Mouse (Mus musculus): ENCODE data around the gene Fnbp4. TPM values are rescaled to one million over a fixed set of nuclear protein-coding genes. Genes with fewer than 3 reads are reported as not detected.
A peak's percentile ranks its signal among the peaks of the same experiment; 100 is the strongest.
"Not testable (repeated sequence)": the region's sequence is repeated elsewhere in the genome, so short reads cannot be mapped to it uniquely, and the experiment has no call there.

Gene Fnbp4
- total and polyA plus RNA-seq, 2 experiments from 2014 or later = 51.3 to 67.7 TPM

GRCm38 (mm10) chr2:90815266-90815665, 70.1 kb downstream of the Fnbp4 start:
- WGBS = 84% methylated on average over 2 of the region's 2 CpGs
- no peak overlapping the region for H3K4me3 ChIP-seq (ENCODE audit: low read length)
- H3K4me2 ChIP-seq (ENCODE audit: low read depth, low read length) = no peak overlapping the region
- TF ChIP-seq CTCF (IDR thresholded peaks at IDR 0.05; ENCODE audit: low read depth) = no peak
- no peak overlapping the region for H3K27ac ChIP-seq
- H3K27me3 ChIP-seq (ENCODE audit: insufficient read depth, low read length) = no peaks in the 10 kb centered on the region
- no peaks in the 10 kb centered on the region for H3K9me3 ChIP-seq (ENCODE audit: low read length)
- H3K9ac ChIP-seq (replicated peaks; ENCODE audit: low read length) = no peak overlapping the region
- H3K36me3 ChIP-seq (ENCODE audit: insufficient read depth, low read length) = no peaks in the 10 kb centered on the region
- ATAC-seq (no peak), DNase-seq (ENCODE audit: low spot score) (no peak)
- H3K4me1 ChIP-seq (ENCODE audit: insufficient read depth, low read length) = no peaks in the 10 kb centered on the region

DNA sequence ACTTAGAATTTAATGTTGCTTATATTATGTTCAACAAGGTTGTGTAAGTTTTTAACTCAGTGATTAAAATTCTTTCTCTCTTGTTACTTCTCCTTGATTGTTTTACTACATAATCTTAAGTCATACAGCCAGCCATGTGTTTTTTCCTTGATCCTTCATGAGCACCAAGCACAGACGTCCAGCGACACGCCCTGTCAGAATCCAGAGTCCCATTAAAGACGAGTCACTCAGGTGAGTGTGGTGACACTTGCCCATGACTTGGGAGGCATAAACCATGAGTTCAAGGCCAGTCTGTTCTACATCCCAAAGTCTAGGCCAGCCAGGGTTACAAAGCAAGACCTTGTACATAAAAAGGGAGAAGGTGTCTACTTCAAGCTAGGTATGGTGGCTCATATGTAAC, 71.0 kb downstream of the Fnbp4 start:
- TF ChIP-seq CTCF (IDR thresholded peaks at IDR 0.05; ENCODE audit: low read depth) = no peak
- Histone ChIP-seq H3K27me3 (ENCODE audit: insufficient read depth, low read length) (no peaks in the 10 kb centered on the region), H3K4me3 (ENCODE audit: low read length) (no peak overlapping the region), H3K27ac (no peak overlapping the region), H3K4me2 (ENCODE audit: low read depth, low read length) (no peak overlapping the region), H3K9me3 (ENCODE audit: low read length) (no peaks in the 10 kb centered on the region), H3K4me1 (ENCODE audit: insufficient read depth, low read length) (no peaks in the 10 kb centered on the region), H3K9ac (replicated peaks; ENCODE audit: low read length) (no peak overlapping the region), H3K36me3 (ENCODE audit: insufficient read depth, low read length) (no peaks in the 10 kb centered on the region)
- ATAC-seq (no peak), DNase-seq (ENCODE audit: low spot score) (no peak)
- 85% methylated on average over 4 of the region's 4 CpGs for WGBS

DNA sequence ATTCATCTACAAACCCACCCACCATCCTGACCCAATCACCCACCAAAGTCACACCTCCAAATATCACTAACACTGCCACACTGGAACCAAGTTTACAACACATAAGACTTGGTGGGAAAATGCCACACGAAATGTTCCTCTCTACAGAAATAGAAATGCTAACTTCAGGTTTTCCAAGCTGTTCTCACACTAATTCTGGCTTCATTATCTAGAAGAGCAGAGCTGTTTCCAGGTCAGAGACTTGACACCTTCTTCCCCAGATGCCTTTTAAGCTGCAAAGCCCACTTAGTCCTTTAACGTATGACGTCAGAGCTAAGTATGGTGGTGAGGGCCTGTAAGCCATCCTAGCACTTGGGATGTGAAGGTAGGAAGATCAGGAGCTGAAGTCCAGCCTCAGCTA, 73.5 kb downstream of the Fnbp4 start:
- Histone ChIP-seq H3K4me2 (ENCODE audit: low read depth, low read length) (no peak overlapping the region), H3K36me3 (ENCODE audit: insufficient read depth, low read length) (no peaks in the 10 kb centered on the region), H3K27me3 (ENCODE audit: insufficient read depth, low read length) (no peaks in the 10 kb centered on the region), H3K4me3 (ENCODE audit: low read length) (no peak overlapping the region), H3K27ac (no peak overlapping the region), H3K9me3 (ENCODE audit: low read length) (no peaks in the 10 kb centered on the region), H3K9ac (replicated peaks; ENCODE audit: low read length) (no peak overlapping the region), H3K4me1 (ENCODE audit: insufficient read depth, low read length) (no peaks in the 10 kb centered on the region)
- 84% methylated on average over 3 of the region's 3 CpGs for WGBS
- no peak for ATAC-seq
- no peak for DNase-seq (ENCODE audit: low spot score)
- TF ChIP-seq CTCF (IDR thresholded peaks at IDR 0.05; ENCODE audit: low read depth) = no peak

DNA sequence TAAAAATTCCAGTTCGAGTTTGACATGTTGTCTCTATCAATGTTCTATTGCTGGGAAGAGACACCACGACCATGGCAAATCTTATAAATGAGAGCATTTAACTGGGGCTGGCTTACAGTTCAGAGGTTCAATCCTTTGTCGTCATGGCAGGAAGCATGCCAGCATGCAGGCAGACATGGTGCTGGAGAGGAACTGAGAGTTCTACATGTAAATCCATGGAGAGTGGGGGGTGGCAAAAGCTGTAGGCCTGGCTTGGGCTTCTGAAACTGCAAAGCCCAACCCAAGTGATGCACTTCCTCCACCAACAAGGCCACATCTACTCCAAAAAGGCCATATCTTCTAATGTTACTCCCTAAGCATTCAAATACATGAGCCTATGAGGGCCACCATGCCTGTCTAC, 75.7 kb downstream of the Fnbp4 start:
- no peak overlapping the region for H3K27ac ChIP-seq
- H3K9ac ChIP-seq (replicated peaks; ENCODE audit: low read length) = no peak overlapping the region
- no peaks in the 10 kb centered on the region for H3K36me3 ChIP-seq (ENCODE audit: insufficient read depth, low read length)
- H3K9me3 ChIP-seq (ENCODE audit: low read length) = no peaks in the 10 kb centered on the region
- no peak overlapping the region for H3K4me3 ChIP-seq (ENCODE audit: low read length)
- no peak for DNase-seq (ENCODE audit: low spot score)
- no peak overlapping the region for H3K4me2 ChIP-seq (ENCODE audit: low read depth, low read length)
- no peak for ATAC-seq
- TF ChIP-seq CTCF (IDR thresholded peaks at IDR 0.05; ENCODE audit: low read depth) = no peak
- no peaks in the 10 kb centered on the region for H3K27me3 ChIP-seq (ENCODE audit: insufficient read depth, low read length)
- WGBS = 84% methylated on average over 3 of the region's 3 CpGs
- no peaks in the 10 kb centered on the region for H3K4me1 ChIP-seq (ENCODE audit: insufficient read depth, low read length)

- Histone ChIP-seq H3K27ac (no peak overlapping the region), H3K9me3 (ENCODE audit: low read length) (no peaks in the 10 kb centered on the region), H3K9ac (replicated peaks; ENCODE audit: low read length) (no peak overlapping the region), H3K27me3 (ENCODE audit: insufficient read depth, low read length) (no peaks in the 10 kb centered on the region), H3K4me3 (ENCODE audit: low read length) (no peak overlapping the region), H3K36me3 (ENCODE audit: insufficient read depth, low read length) (no peaks in the 10 kb centered on the region), H3K4me2 (ENCODE audit: low read depth, low read length) (no peak overlapping the region), H3K4me1 (ENCODE audit: insufficient read depth, low read length) (no peaks in the 10 kb centered on the region)
- DNase-seq (ENCODE audit: low spot score) = no peak
- ATAC-seq = no peak
- 88% methylated on average over 2 of the region's 2 CpGs for WGBS
- TF ChIP-seq CTCF (IDR thresholded peaks at IDR 0.05; ENCODE audit: low read depth) = no peak
These were observed 77.8 kb downstream of the Fnbp4 start for GRCm38 (mm10) chr2:90822978-90823377.

DNA sequence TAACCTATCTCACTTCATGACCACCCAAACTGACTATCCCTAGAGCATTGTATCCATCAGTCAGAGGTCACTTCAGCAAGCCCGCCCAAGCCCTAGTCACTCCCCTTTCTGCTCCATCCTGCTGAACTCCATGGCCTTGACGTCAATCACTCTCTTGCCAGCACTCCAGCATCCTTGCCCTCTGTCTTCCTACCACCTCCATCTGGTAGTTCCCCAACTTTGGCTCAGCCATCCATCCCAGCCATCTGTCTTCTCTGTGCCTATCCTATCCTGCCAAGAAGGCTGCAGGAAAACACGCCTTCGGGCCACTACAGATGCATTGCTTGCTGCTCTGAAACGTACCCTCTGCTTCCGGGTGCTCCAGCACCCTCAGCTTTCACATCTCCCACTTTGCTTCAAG, 78.6 kb downstream of the Fnbp4 start:
- DNase-seq (ENCODE audit: low spot score) (peak; percentile 74), ATAC-seq (peak; percentile 92)
- H3K27ac ChIP-seq = no peak overlapping the region
- no peaks in the 10 kb centered on the region for H3K4me1 ChIP-seq (ENCODE audit: insufficient read depth, low read length)
- no peak for TF ChIP-seq CTCF (IDR thresholded peaks at IDR 0.05; ENCODE audit: low read depth)
- no peaks in the 10 kb centered on the region for H3K36me3 ChIP-seq (ENCODE audit: insufficient read depth, low read length)
- no peak overlapping the region for H3K4me2 ChIP-seq (ENCODE audit: low read depth, low read length)
- no peaks in the 10 kb centered on the region for H3K27me3 ChIP-seq (ENCODE audit: insufficient read depth, low read length)
- H3K9me3 ChIP-seq (ENCODE audit: low read length) = no peaks in the 10 kb centered on the region
- no peak overlapping the region for H3K9ac ChIP-seq (replicated peaks; ENCODE audit: low read length)
- 62% methylated on average over 6 of the region's 6 CpGs for WGBS
- H3K4me3 ChIP-seq (ENCODE audit: low read length) = no peak overlapping the region

DNA sequence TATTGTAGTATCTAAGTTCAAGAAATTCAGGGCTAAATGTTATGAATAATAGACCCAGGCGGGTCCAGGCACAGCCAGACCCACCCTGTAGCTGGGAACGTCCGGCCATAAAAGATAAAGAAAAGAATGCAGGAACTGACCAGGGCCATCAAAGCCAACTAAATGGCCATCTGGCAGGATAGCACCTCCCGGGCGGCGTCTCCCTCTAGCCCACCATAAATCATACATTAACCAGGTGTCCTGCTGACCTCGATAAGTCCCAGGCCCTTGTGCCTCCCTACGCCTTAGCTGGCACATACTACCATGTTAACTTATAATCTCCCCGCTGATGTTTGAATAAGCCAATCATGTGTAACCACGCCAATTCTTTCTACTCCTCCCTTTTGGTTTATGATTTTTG, 79.4 kb downstream of the Fnbp4 start:
- not testable (repeated sequence) for ATAC-seq; H3K4me2 ChIP-seq (ENCODE audit: low read depth, low read length); H3K4me3 ChIP-seq (ENCODE audit: low read length); H3K27me3 ChIP-seq (ENCODE audit: insufficient read depth, low read length); H3K36me3 ChIP-seq (ENCODE audit: insufficient read depth, low read length); H3K9me3 ChIP-seq (ENCODE audit: low read length); DNase-seq (ENCODE audit: low spot score); H3K4me1 ChIP-seq (ENCODE audit: insufficient read depth, low read length); H3K27ac ChIP-seq; H3K9ac ChIP-seq (replicated peaks; ENCODE audit: low read length)
- 77% methylated on average over 10 of the region's 10 CpGs for WGBS

Measured in hindbrain, postnatal 0 days (tissue).